8 mouse cellular contexts compared by ENCODE assay signal in genomic region chr2:15054945-15055637, GRCm38 (mm10). TPM values are rescaled to one million over a fixed set of nuclear protein-coding genes. Genes with fewer than 3 reads are reported as not detected.
DNase-seq lines count a peak whose midpoint lies in the region; ATAC-seq and TF ChIP-seq lines count a peak whose summit lies in the region.

Gene Nsun6 (minus strand): TSS chr2:15055069.

- TF ChIP-seq RAD21 in MEL (IDR thresholded peaks at IDR 0.05; ENCODE audit: low read depth, low read length) = no peak; the same call in none of the 2 replicates

- intact Hi-C loops in heart, postnatal 36 days (cut with DNase I) = loop anchor here (10.0 kb wide), 1 partner anchor 1000 kb away; the partner anchor contains the start of gene Hacd1

- H3K4me2 ChIP-seq in forebrain, embryonic 16.5 days (ENCODE audit: low read length) = peak within 1 kb of the TSS; percentile 73
- H3K4me2 ChIP-seq in neural tube, embryonic 15.5 days = peak within 1 kb of the TSS; percentile 60

- H3K27me3 ChIP-seq in MEL (ENCODE audit: control insufficient read depth in 1 of 2, insufficient read depth in 2 of 2, low read length in 2 of 2) = no peaks in the 10 kb centered on the region
- no peaks in the 10 kb centered on the region for H3K27me3 ChIP-seq in forebrain, embryonic 16.5 days (replicated peaks; ENCODE audit: control insufficient read depth, insufficient read depth, low read length)
- H3K27me3 ChIP-seq in neural tube, embryonic 15.5 days (replicated peaks) = no peaks in the 10 kb centered on the region

- peaks cover 17% of the 10 kb centered on the region for H3K79me2 ChIP-seq in MEL (ENCODE audit: control insufficient read depth, insufficient read depth, low read length, poor library complexity)

- no peaks in the 10 kb centered on the region for H3K9me3 ChIP-seq in MEL (replicated peaks; ENCODE audit: insufficient read depth, low read length)
- no peaks in the 10 kb centered on the region for H3K9me3 ChIP-seq in forebrain, embryonic 16.5 days (ENCODE audit: control insufficient read depth, low read length)
- H3K9me3 ChIP-seq in neural tube, embryonic 15.5 days (replicated peaks) = no peaks in the 10 kb centered on the region

- TF ChIP-seq EP300 in MEL (IDR thresholded peaks at IDR 0.05; ENCODE audit: low read depth in 1 of 2, low read length in 2 of 2) = no peak

- DNase-seq in MEL (ENCODE audit: low read depth, low spot score) = peak; percentile 95
- peak; percentile 96 to 98 for DNase-seq in cerebellum, adult 18-20 months
- DNase-seq in heart, postnatal 36 days = peak; percentile 95 to 96
- DNase-seq in layer of hippocampus, adult 2 months (ENCODE audit: low spot score in 2 of 2) = peak; percentile 95 to 96
- peak; percentile 93 for DNase-seq in lung, adult 2 months
- peak; percentile 97 for DNase-seq in testis, postnatal 10 days (ENCODE audit: low spot score)

- TF ChIP-seq POLR2A in MEL (IDR thresholded peaks at IDR 0.05; ENCODE audit: control insufficient read depth in 1 of 2, insufficient read depth in 1 of 2, low read depth in 1 of 2, low read length in 2 of 2, poor library complexity in 1 of 2) = peak; percentile 61 to 90
- peak; percentile 97 for TF ChIP-seq POLR2A in lung, adult 2 months (IDR thresholded peaks at IDR 0.05; ENCODE audit: borderline replicate concordance, extremely low read depth, low read depth, low read length)

- peaks cover 0 to 7% of the 10 kb centered on the region in 2 experiments; a peak in 2 of 4 replicates for H3K4me1 ChIP-seq in MEL (ENCODE audit: control insufficient read depth in 1 of 2, insufficient read depth in 2 of 2, low read length in 2 of 2)
- H3K4me1 ChIP-seq in forebrain, embryonic 16.5 days (replicated peaks; ENCODE audit: control insufficient read depth, insufficient read depth, low read length) = peaks cover 31% of the 10 kb centered on the region
- H3K4me1 ChIP-seq in lung, adult 2 months (ENCODE audit: control insufficient read depth, insufficient read depth, low read length) = peaks cover 4% of the 10 kb centered on the region
- peaks cover 30% of the 10 kb centered on the region for H3K4me1 ChIP-seq in neural tube, embryonic 15.5 days

- WGBS in forebrain, embryonic 16.5 days = under 1% methylated on average over 70 of the region's 75 CpGs
- under 1% methylated on average over 75 of the region's 75 CpGs for WGBS in lung, adult 2 months
- WGBS in neural tube, embryonic 15.5 days = 0% methylated on average over 66 of the region's 75 CpGs

- peak in 1 of 3 experiments; percentile 9; a peak in 1 of 6 replicates for TF ChIP-seq CTCF in MEL (IDR thresholded peaks at IDR 0.05 in 2 of 3, conservative IDR thresholded peaks at IDR 0.05 in 1 of 3; ENCODE audit: control insufficient read depth in 1 of 3, insufficient read depth in 1 of 3, low read depth in 2 of 3, low read length in 3 of 3, poor library complexity in 1 of 3, severe bottlenecking in 1 of 3)
- TF ChIP-seq CTCF in layer of hippocampus, adult 2 months (conservative IDR thresholded peaks at IDR 0.05) = no peak; the same call in 1 of the 2 replicates
- TF ChIP-seq CTCF in lung, adult 2 months (IDR thresholded peaks at IDR 0.05; ENCODE audit: insufficient read depth, low read length) = 0 out of 2 replicates have a peak, but pooled peaks have one; percentile 18

- H3K27ac ChIP-seq in MEL (ENCODE audit: control insufficient read depth, low read depth, low read length) = peak within 1 kb of the TSS; percentile 65
- H3K27ac ChIP-seq in forebrain, embryonic 16.5 days (ENCODE audit: low read length) = peak within 1 kb of the TSS; percentile 97
- H3K27ac ChIP-seq in layer of hippocampus, adult 2 months = peak within 1 kb of the TSS; percentile 96
- peak within 1 kb of the TSS; percentile 97 for H3K27ac ChIP-seq in neural tube, embryonic 15.5 days (replicated peaks)

- H3K36me3 ChIP-seq in MEL (ENCODE audit: control insufficient read depth in 1 of 2, insufficient read depth in 2 of 2, low read length in 2 of 2) = peaks cover 0 to 17% of the 10 kb centered on the region in 2 experiments; a peak in 2 of 4 replicates
- H3K36me3 ChIP-seq in forebrain, embryonic 16.5 days (ENCODE audit: control insufficient read depth, insufficient read depth) = no peaks in the 10 kb centered on the region
- H3K36me3 ChIP-seq in neural tube, embryonic 15.5 days = no peaks in the 10 kb centered on the region

- H3K9ac ChIP-seq in MEL (ENCODE audit: control insufficient read depth, low read depth, low read length, poor library complexity, severe bottlenecking) = peak within 1 kb of the TSS; percentile 97
- peak within 1 kb of the TSS; percentile 97 for H3K9ac ChIP-seq in forebrain, embryonic 16.5 days (replicated peaks; ENCODE audit: low read depth, low read length)
- peak within 1 kb of the TSS; percentile 90 for H3K9ac ChIP-seq in neural tube, embryonic 15.5 days (replicated peaks)

- H3K4me3 ChIP-seq in MEL (ENCODE audit: control insufficient read depth in 1 of 2, insufficient read depth in 1 of 2, low read depth in 2 of 2, low read length in 2 of 2) = peak within 1 kb of the TSS; percentile 92 to 98
- H3K4me3 ChIP-seq in forebrain, embryonic 16.5 days (replicated peaks; ENCODE audit: low read length) = peak within 1 kb of the TSS; percentile 98
- H3K4me3 ChIP-seq in layer of hippocampus, adult 2 months = peak within 1 kb of the TSS; percentile 100
- H3K4me3 ChIP-seq in lung, adult 2 months (replicated peaks; ENCODE audit: extremely low read depth, low read depth, low read length) = peak within 1 kb of the TSS; percentile 93
- H3K4me3 ChIP-seq in neural tube, embryonic 15.5 days (replicated peaks) = peak within 1 kb of the TSS; percentile 91

- peak; percentile 99 for ATAC-seq in forebrain, embryonic 16.5 days
- ATAC-seq in neural tube, embryonic 15.5 days (ENCODE audit: low FRiP score) = peak; percentile 98

TF ChIP-seq in MEL, 35 proteins besides CTCF, POLR2A, EP300 and RAD21 (continues in another document):
- TF ChIP-seq NRF1 (IDR thresholded peaks at IDR 0.05; ENCODE audit: insufficient read depth, low read depth, low read length, poor library complexity, severe bottlenecking) (0 out of 2 replicates have a peak, but pooled peaks have one; percentile 6), MYB (IDR thresholded peaks at IDR 0.05; ENCODE audit: low read depth, low read length) (no peak), USF2 (IDR thresholded peaks at IDR 0.05; ENCODE audit: borderline replicate concordance in 1 of 2, insufficient read depth in 1 of 2, low read depth in 1 of 2, low read length in 2 of 2) (peak in 1 of 2 experiments; percentile 61; a peak in 1 of 4 replicates), POLR2AphosphoS2 (IDR thresholded peaks at IDR 0.05; ENCODE audit: low read length) (0 out of 2 replicates have a peak, but pooled peaks have one; percentile 60), MXI1 (IDR thresholded peaks at IDR 0.05; ENCODE audit: low read depth, low read length) (peak; percentile 36; the same call in 1 of the 2 replicates), SMC3 (IDR thresholded peaks at IDR 0.05; ENCODE audit: low read depth, low read length) (no peak), CHD1 (IDR thresholded peaks at IDR 0.05; ENCODE audit: low read depth, low read length) (no peak), NELFE (IDR thresholded peaks at IDR 0.05; ENCODE audit: low read depth, low read length) (peak; percentile 88), E2F4 (IDR thresholded peaks at IDR 0.05; ENCODE audit: borderline replicate concordance, low read depth, low read length) (no peak), ELF1 (IDR thresholded peaks at IDR 0.05; ENCODE audit: low read depth, low read length) (peak; percentile 84), TBP (IDR thresholded peaks at IDR 0.05; ENCODE audit: low read depth, low read length) (peak; percentile 26; the same call in 1 of the 2 replicates), SIN3A (IDR thresholded peaks at IDR 0.05; ENCODE audit: low read length) (peak; percentile 77; the same call in 1 of the 2 replicates), BHLHE40 (IDR thresholded peaks at IDR 0.05; ENCODE audit: borderline replicate concordance, low read depth, low read length) (peak; percentile 98), POLR2AphosphoS5 (IDR thresholded peaks at IDR 0.05; ENCODE audit: borderline replicate concordance, low read depth, low read length) (no peak), JUND (IDR thresholded peaks at IDR 0.05; ENCODE audit: low read depth, low read length) (no peak), ZMIZ1 (IDR thresholded peaks at IDR 0.05; ENCODE audit: low read depth, low read length) (peak; percentile 82), TCF12 (IDR thresholded peaks at IDR 0.05; ENCODE audit: low read depth, low read length) (peak; percentile 16; the same call in 1 of the 2 replicates), ZKSCAN1 (IDR thresholded peaks at IDR 0.05; ENCODE audit: low read depth, low read length) (no peak), ZC3H11A (IDR thresholded peaks at IDR 0.05; ENCODE audit: low read depth, low read length) (no peak), MAZ (IDR thresholded peaks at IDR 0.05; ENCODE audit: low read depth, low read length) (no peak; the same call in 1 of the 2 replicates), RCOR1 (IDR thresholded peaks at IDR 0.05; ENCODE audit: low read depth, low read length) (no peak), GABPA (IDR thresholded peaks at IDR 0.05; ENCODE audit: low read depth, low read length) (no peak; the same call in 1 of the 2 replicates), KAT2A (conservative IDR thresholded peaks at IDR 0.05; ENCODE audit: low read depth, low read length) (no peak; the same call in 1 of the 2 replicates), TAL1 (IDR thresholded peaks at IDR 0.05; ENCODE audit: low read length) (no peak), USF1 (IDR thresholded peaks at IDR 0.05; ENCODE audit: low read depth, low read length) (peak; percentile 97), GATA1 (IDR thresholded peaks at IDR 0.05; ENCODE audit: low read depth, low read length) (no peak), MAFK (IDR thresholded peaks at IDR 0.05; ENCODE audit: borderline replicate concordance, low read depth, low read length) (no peak), MYC (IDR thresholded peaks at IDR 0.05; ENCODE audit: low read depth, low read length) (no peak), ETS1 (IDR thresholded peaks at IDR 0.05; ENCODE audit: low read depth, low read length) (peak; percentile 77; the same call in 1 of the 2 replicates), CHD2 (IDR thresholded peaks at IDR 0.05; ENCODE audit: low read length) (no peak)

RNA-seq across cellular contexts. Expression of gene Nsun6, which starts in this region (rescaled TPM):
- total RNA-seq in MEL (2012; rRNA removed) = 4.2 and 5.4 TPM in 2 replicates
- polyA plus RNA-seq in MEL (2012; ENCODE audit: insufficient read depth in 1 of 2, insufficient read length in 2 of 2, low read depth in 1 of 2, low replicate concordance in 2 of 2, missing spikeins in 1 of 2) = 1 to 10 TPM in 1 of 2 experiments, not detected in 1; 6.3 TPM
- 17.5 and 19.0 TPM in 2 replicates for polyA plus RNA-seq in forebrain, embryonic 16.5 days (2015; fragmentation: Nextera tagmentation; extraction: Ambion mirVana)
- total RNA-seq in heart, postnatal 36 days (2021) = 1 to 10 TPM; 5.5 to 6.5 TPM
- total RNA-seq in layer of hippocampus, adult 2 months (2021) = 10 to 100 TPM in 1 of 2 experiments, 1 to 10 TPM in 1; 8.5 to 14.6 TPM
- polyA plus RNA-seq in lung, adult 2 months (2012; rRNA removed) = 1.3 and 5.2 TPM in 2 replicates
- polyA plus RNA-seq in neural tube, embryonic 15.5 days (2015; fragmentation: Nextera tagmentation; extraction: Ambion mirVana) = 11.6 and 15.0 TPM in 2 replicates

Comparison
In these comparisons a context has a peak if more than half of its experiments do, and no peak if none do; other contexts are left out.
1. Peak in every context shown above with its lines: DNase-seq, ATAC-seq, H3K4me3 ChIP-seq and H3K27ac ChIP-seq.